Mouse (Mus musculus) embryo, embryonic 11 days (tissue): Measurements from ENCODE around the gene Dyrk3.
"Not testable (repeated sequence)": the region's sequence is repeated elsewhere in the genome, so short reads cannot be mapped to it uniquely, and the experiment has no call there.

Experiments used
- DNase-seq: peaks from one replicate; pipeline ENCODE4 v3.0.0-alpha.2; 2015

Gene Dyrk3

DNA sequence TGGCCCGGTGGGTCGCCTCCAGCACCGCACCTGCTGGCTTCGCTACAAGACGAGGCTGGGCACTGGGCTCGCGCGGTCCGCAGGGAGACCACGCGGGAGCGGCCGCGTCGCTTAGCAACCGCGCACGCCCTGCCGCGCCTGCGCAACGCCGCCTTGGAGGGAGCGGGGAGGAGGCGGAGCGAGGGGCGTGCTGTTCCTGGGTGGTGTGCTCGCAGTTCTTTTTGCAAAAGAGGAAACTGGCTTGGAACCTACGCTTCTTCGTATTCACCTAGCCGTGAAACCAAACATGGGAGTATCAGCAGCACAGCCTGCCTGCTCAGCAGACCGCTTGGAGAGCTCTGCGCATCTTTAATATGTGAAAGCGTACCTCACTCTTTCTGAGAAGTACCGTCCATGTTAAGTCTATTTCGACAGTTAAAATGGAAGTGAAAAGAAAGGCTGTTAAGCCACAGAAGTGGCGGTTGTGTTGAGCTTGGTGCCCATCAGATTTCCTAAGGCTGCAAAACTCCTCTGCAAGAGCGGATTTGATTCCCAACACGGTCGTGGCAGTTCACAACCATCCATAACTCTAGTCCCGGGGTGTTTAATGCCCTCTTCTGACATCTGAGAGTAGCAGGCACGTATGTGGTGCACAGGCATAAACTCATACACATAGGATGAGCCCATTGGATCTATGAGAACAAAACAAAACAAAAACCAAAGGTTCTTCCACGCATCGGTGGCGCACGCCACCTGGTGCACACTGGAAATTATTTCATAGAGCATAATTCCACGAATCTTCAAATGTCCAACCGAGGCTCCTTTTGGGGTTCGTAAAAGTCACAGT lies at the start of gene Dyrk3:
Gene Dyrk3, minus strand, starts transcription at position 150 of the 826 bp plus-strand sequence.
- DNase-seq: peak; percentile 97

DNA sequence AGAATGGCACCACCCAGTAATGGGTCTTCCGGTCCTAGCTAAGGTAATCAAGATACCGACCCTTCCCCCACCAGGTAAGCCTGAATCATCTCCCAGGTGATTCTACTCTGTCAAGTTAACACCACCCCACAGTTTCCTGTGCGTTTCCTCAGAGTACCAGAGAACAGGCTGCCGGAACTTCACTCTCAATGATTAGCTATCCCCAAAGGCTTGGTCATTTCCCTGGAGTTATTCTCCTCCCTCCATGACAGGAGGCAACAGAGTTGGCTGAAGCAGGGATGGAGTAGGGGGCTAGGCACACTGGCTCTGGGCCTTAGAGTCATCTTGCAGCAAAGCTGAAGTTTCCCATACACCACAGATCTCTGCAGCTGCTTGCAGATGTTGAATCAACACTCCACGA lies 49.7 kb upstream of the Dyrk3 start:
- no peak for DNase-seq

DNA sequence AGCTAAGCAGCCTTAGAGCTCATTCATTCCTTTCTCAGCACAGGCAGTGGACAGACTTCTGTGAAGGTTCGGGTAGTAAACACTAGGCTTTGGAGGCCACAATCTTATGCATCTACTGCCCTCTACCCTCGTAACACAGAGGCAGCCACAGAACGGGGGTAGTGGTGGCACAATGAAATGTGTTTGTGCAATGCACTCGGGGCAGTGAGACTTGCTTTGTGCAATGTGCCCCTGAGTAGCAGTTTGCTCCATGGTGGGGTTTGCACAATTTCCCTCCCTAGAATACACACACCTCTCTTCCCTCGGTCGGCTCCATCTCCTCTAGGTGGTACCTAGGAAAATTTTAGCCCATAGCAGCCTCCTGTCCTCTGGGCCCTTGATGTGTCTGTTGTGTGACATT lies 48.9 kb upstream of the Dyrk3 start:
- DNase-seq: no peak

DNA sequence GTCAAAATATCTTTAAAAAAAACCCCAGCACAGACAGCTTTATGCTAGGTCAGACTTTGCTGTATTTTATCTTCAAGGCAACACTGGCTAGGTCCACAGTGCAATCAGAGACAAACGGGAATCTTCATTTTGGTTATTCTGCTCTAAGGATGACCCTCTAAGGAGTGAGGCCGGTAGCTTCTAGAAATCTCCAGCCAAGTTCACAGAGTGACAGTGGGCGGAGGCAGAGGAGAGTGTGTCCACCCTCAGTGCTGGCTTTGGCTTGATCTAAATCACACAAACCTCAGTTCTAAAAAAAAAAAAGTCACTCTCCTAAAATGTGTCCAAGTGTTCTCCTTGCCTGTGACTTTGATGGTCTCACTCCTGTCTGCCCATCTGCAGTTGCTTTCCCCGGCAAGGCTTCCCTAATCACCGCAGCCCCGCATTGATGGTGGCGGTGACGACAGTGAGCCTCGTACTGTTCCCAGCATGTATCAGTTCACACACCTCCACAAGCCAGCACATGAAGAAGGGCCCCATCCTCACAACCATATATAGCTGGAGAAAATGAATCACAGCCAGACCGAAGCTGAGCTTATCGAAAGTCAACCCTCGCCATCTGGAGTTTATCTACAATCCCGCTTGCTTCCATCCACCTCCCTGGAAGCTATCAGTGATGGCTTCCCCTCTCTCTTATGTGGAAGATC lies 47.8 kb upstream of the Dyrk3 start:
- no peak for DNase-seq

DNA sequence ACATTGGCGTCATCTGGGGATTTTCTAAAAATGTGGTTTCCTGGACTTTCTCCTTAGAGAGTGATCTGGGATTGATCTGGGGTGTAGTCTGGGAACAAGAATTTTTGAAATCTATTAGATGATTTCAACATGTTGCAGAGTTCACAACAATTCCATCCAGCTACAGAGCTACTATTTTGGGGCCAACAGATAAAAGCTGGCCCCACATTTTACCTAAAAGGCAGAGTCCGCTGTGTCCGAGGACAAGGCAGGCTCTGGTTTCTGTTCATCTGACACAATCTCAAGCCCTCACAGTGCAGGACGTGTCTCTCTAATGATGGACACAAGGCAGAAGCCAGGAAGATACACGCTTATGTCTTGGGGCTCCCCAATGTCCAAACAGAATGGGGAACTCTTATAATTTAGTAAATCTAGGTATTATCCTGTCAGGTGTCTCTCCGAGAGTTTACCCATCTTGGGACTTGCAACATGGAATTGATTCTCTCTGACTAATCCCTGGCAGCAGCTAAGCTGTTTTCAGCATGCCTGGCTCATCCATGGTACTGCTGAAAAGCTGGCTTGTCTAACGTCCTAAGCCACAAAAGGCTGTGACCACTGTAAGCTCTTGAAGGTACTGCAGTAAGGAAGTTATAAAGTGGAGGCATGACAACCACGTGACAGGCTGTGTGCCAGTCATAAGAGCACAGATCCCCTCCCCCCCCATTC lies 47.0 kb upstream of the Dyrk3 start:
- no peak for DNase-seq

DNA sequence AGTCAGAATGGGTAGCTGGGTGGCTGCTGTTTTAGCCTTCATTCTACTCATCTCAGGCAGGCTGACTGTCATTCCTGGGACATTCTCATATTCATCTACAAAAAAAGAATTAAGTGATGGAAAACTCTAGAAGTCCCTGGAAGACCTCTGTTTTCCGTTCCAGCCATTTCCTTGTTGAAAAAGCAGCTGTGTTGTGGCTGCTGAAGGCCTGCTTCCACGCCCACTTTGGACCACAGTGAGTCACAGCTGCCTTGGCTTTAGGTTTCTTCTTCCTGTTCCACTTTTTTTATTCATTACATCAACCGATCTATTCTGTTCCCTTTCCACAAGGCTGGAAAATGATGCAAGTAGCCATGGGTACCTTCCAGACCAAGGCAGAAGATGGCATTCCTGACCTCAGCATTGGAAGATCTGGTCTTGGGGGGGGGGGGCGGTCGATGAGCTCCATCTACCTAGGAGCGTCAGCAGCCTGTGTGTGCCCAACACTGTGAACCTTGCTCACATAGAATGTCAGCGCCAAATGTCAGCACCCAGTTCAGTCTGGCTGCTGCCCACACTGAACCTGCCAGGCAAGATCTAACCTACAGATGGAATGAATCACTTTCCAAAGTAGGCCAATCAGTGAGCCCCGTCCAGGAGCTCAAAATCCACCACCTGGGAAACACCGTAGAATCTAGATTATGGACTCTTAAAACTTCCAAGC lies 46.3 kb upstream of the Dyrk3 start:
- DNase-seq: no peak

DNA sequence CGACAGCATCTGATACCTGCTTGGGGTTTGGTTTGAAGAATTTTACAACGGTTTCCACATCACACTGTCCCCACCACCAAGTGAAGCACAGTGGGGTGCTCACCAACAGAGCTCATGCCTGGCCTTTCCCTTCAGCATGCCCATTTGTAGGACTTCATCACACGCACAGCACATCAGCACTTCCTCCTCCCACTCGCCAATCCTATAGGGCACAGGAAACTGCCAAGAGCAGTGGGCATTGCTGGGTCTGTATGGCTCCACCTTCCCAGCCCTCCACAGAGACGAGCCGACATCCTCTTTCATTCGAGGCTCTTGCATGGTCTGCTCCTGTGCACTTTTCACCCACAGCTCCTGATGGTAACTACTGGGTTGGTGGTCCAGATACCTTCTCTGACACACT lies 45.1 kb upstream of the Dyrk3 start:
- DNase-seq: no peak

DNA sequence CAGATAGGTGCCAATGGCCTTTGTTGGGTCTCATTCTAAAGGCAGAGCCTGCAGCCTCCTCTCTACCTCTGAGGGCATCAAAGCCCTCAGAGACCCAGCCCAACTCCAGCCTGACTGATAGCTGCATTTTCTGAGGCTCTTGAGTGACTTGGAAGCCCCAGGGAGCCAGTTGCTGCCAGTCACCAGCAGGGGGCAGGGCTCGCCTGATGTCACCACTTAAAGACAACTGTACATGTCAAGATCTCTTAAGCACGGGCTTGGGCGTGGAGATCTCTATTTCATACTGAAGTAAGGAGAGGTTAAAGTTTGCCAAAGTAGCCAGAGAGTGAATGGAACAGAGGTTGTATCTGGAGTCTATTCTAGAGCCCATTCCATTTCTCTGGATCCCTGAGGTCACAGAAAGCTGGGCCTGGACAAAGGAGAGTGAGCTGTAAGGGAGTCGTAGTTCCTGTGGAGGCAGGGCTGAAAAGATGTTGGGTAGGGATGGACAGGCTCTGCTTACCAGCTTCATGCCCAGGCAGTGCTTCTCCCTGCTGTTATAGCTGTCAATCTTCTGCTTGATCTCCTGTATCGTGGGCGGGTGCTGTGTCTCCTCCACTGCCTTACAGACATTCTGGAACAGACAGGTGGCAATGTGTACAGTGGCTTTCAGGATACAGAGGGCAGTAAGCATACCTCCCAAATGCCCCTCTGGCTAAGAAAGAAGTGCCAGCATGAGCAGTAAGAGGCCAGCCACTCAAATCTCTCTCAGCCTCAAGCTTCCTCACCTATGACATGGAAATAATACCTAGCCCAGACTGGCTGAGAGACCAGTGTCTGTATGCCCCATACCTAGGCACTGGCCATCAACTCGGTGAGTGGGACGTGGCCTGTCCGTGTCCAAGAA lies 43.7 kb upstream of the Dyrk3 start:
- peak; percentile 82 for DNase-seq

DNA sequence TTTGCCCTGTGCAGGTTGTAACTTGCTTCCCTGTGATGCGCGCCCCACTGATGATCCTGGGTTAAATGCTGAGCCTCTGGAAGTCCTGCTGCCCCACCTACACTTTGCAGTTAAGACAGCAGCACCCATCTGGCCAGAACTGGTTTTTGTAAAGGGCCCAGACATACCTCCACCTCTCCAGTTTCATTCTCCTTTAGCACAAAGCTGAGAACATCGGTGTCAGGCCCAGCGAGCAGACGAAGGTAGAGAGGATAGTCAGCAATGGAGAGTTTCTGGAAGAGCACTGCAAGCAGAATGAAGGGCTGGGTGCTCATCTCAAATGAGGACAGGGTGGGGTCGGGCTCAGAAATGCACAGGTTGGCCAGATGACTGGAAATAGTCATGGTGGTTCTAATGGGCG lies 42.2 kb upstream of the Dyrk3 start:
- no peak for DNase-seq

DNA sequence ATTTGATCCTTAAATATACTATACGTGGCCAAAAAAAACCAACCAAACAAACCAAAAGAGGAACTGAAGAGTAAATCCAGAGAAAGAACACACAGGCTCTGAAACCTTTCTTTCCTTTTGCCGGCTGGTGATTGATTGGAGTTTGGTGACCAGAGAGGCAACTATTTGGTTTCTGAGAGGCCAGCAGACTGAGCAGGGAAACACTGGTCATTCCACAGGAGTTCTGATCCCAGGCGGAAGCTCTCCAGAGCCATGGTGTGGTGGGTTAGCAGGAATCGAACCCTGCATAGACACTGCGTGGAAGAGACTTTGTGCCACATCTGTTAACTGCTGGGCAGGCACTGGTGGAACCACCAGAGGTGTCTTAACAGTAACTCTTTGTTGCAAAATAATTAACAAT lies 39.9 kb upstream of the Dyrk3 start:
- no peak for DNase-seq

DNA sequence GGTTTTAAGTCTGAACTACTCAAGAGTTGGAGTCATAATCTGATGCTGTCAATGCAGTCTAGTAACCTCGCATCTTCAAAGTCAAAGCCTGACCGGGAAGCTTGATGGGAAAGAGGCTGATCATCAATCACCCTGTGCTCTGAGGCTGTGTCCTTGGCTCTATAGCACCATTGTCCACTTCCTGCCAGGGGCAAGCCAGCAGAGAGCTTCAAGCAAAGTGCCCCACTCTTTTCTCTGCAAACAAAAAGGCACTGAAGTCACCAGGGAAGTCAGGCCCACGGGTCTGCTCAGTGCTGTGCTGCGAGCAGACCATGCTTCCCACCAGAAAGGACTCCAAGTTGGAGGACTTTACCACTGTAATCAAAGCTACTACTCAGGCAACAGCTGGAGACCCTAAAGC lies 39.1 kb upstream of the Dyrk3 start:
- DNase-seq: no peak

DNA sequence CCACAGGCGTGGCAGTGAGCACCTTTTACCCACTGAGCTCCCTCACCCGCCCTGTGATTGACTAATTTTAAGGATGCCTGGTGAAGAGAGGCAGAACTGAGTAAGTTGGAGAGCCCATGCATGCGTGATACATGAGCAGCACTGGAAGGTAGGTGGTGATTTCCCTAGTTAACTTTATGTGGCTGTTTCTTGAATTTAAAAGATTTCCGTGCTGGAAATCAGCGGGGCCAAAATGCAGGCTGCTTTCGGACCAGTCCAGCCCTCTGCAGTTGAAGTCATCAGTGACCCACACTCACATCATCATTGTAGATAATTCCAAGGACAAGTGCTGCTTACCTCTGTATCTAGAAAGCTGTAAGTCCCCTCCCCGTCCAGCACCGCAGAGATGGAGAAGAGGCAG lies 37.7 kb upstream of the Dyrk3 start:
- DNase-seq: no peak

DNA sequence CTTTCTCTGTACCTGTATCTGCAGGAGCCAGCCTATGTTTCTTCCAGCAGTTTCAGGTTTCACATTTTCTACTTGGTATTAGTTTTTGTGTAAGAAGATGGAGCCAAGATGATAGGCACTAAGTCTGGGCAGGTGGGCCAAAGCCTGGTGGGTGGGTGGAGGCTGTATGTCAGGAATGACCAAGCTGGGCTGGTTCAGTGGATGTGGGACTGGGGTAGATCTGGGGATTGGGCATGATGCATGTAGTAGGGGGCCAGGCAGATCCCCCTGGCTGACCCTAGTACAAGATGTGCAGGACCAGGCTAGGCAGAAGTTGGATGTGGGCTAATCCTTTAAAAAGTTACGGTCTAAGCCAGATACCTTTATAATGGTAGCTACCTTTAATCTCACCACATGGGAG lies 37.0 kb upstream of the Dyrk3 start:
- no peak for DNase-seq

DNA sequence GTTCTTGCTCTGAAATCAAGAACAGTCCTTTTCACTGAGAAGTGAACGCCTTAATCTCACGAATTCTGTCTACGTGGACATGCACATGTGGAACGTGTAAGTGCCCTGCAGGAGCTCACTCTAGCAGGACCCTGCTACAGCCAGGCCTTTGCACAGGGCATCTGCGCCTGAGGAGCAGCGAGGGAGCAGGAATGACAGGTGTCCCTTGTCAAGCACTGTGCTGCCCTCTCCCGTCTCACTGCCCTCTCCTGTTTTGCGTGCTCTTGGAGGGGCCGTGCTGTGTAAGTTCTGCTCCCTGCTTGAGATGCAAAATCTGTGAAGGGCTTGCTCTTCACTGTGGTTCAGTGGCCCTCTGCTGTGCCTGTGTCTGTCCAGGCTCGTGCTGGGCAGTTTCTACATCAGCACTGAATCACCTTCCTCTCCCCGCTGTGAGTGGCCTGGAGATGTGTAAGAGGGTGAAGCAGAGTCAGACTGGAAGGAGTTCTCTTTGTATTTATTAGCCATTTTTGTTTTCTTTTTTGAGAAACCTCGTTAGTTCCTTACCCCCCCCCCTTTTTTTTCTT lies 36.2 kb upstream of the Dyrk3 start:
- DNase-seq: no peak

DNA sequence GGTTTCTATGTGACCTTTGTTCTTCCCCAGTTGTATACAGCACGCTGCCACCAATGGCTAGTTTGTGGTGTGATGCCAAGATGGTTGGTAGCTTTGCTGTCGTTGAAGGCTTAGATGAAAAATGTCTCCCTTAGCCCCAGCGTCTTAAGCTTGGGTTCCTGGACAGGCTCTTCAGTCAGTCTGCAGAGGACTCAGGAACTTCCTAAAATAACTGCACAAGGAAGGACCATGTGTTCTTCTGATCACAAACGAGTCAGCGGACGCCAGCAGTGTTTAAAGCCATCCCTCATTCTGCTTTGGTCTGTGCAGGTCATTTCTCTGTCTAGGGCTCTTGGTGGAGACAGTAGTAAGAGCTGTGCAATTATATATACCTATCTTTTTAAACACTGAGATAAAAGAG lies 35.7 kb upstream of the Dyrk3 start:
- no peak for DNase-seq

DNA sequence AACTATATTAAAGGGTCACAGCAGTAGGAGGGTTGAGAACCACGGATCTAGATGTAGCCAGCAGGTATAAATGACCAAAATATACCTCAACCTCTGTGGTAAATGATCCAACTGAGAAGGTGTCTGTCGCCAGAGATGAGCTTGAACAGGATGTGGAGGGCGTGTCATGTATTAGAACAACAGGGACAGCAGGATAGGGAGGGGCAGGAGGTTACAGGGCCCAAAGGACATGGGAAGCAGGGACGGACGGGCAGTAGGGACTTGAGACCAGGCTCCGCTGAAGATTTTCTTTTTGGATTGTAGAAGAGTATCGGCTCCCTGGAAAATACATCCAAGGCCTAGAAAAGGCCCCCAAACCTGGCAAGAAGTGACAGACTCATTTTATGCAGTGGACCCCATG lies 34.9 kb upstream of the Dyrk3 start:
- no peak for DNase-seq

DNA sequence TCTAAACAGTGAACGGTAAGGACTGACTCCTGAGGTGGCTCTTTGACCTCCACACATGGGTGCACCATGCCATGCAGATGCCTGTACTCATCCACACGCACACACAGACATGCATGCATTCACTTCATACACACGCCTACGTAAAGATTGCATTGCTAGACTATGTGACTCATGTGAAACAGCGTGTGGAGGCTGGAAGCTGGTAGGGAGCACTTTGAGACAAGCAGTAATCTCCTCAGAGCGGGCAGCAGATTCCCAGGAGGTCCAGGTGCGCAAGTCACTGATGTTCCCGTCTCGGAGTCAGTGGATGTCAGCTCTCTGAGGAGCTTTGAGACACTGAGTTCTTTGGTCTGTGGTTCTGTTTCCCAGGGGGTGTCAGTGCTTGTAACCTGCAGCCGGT lies 29.5 kb upstream of the Dyrk3 start:
- no peak for DNase-seq

DNA sequence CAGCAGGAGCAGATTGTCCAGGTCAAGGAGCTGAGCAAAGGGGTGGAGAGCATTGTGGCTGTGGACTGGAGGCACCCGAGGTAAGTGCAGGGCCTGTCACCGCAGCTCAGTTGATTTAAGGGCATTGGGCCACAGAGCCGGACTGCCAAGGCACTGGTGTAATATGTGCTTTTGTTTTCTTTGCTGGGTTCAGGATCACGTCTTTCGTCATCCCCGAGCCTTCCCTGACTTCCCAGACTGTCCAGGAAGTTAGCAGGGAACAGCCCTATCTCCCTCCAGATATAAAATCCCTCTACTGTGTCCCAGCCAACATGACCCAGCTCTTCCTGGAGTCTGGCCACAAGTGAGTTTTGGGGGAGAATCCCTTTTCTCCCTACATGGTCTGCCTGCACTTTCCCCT lies 26.3 kb upstream of the Dyrk3 start:
- no peak for DNase-seq

DNA sequence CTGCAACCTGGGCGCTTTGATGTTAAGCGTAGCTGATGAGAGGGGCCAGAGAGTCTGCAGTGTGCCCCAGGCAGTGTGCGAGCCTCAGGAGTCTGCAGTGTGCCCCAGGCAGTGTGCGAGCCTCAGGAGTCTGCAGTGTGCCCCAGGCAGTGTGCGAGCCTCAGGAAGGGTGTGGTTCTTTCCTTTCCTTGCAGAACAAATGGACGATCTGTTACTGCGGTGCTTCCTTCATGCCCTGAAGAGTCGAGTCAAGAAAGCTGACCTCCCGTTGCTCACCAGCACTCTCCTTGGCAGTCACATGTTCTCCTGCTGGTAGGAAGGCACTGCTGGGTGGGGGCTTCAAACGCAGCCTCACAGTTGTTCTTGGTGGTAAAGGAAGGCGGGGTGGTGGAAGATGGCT lies 23.0 kb upstream of the Dyrk3 start:
- DNase-seq: no peak

DNA sequence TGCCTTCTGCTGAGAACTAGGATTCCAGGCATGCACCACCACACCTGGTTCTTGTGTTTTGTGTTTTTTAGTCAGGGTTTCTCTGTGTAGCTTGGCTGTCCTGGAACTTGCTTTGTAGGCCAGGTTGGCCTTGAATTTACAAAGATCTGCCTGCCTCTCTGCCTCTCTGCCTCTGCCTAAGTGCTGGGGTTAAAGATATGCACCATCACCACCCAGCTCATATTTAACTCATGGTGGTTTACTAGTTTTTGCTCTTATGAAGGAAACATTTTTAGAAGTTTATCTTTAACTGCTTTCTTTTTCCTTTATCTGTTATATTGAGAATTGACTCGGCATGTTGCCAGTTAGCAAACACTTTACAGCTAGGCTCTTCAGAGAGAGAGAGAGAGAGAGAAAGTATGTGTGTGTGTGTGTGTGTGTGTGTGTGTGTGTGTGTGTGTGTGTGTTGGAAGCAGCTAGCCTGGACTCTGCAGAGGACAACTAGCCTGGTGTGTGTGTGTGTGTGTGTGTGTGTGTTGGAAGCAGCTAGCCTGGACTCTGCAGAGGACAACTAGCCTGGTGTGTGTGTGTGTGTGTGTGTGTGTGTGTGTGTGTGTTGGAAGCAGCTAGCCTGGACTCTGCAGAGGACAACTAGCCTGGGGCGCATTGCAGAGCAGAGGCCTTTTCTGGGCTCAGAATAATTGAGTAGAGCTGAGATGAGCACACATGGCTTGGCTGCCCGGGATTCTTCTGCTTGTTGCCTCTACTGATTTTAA lies 21.6 kb upstream of the Dyrk3 start:
- not testable (repeated sequence) for DNase-seq

DNA sequence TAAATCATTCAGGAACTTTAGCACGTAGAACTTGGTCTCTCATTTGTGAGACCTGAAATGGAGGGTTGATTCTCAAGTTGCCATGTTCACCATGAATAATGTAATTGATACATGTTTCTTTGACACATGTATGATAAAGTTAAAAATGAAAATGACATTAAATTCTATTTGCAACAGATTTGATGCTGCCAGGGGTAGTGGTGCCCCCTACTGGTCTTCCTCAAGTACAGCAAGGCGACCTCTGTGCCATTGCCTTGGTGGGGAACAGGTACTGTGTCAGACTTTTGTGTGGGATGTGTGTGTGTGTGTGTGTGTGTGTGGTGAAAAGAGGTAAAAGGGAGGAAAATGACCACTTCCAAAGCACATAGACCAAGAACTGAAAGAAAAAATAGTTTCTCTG lies 17.3 kb upstream of the Dyrk3 start:
- DNase-seq: peak; percentile 50
